Mouse (Mus musculus) kidney, adult 9 months (tissue): ENCODE results near the gene N4bp2l1.
"Not testable (repeated sequence)": the region's sequence is repeated elsewhere in the genome, so short reads cannot be mapped to it uniquely, and the experiment has no call there.

Source experiments
- DNase-seq: peaks from one replicate; pipeline ENCODE4 v3.0.0; 2022

The N4bp2l1 gene

GRCm38 (mm10) chr5:150597088-150597487 lies at the start of gene N4bp2l1:
TSS of gene N4bp2l1 (minus strand) at chr5:150597188.
- no peak for DNase-seq

- no peak for DNase-seq
Observed at GRCm38 (mm10) chr5:150644926-150645325, 47.9 kb upstream of the N4bp2l1 start.

- not testable (repeated sequence) for DNase-seq
Observed at GRCm38 (mm10) chr5:150643390-150643789, 46.4 kb upstream of the N4bp2l1 start.

- no peak for DNase-seq
Observed at GRCm38 (mm10) chr5:150641440-150641839, 44.5 kb upstream of the N4bp2l1 start.

- DNase-seq = no peak
Observed at GRCm38 (mm10) chr5:150629692-150630091, 32.7 kb upstream of the N4bp2l1 start.

- no peak for DNase-seq
Observed at GRCm38 (mm10) chr5:150629272-150629671, 32.3 kb upstream of the N4bp2l1 start.

- no peak for DNase-seq
Observed at GRCm38 (mm10) chr5:150625528-150625927, 28.5 kb upstream of the N4bp2l1 start.

GRCm38 (mm10) chr5:150622792-150623191 lies 25.8 kb upstream of the N4bp2l1 start:
- DNase-seq = peak; percentile 45

- no peak for DNase-seq
Observed at GRCm38 (mm10) chr5:150621592-150621991, 24.6 kb upstream of the N4bp2l1 start.

- no peak for DNase-seq
Observed at GRCm38 (mm10) chr5:150620588-150621135, 23.7 kb upstream of the N4bp2l1 start.

GRCm38 (mm10) chr5:150618599-150619355 lies 21.8 kb upstream of the N4bp2l1 start:
- no peak for DNase-seq

GRCm38 (mm10) chr5:150616731-150617130 lies 19.7 kb upstream of the N4bp2l1 start:
- DNase-seq = no peak

- peak; percentile 56 for DNase-seq
Observed at GRCm38 (mm10) chr5:150616216-150616615, 19.2 kb upstream of the N4bp2l1 start.

GRCm38 (mm10) chr5:150614054-150614453 lies 17.1 kb upstream of the N4bp2l1 start:
- no peak for DNase-seq

- DNase-seq = no peak
Observed at GRCm38 (mm10) chr5:150611697-150612096, 14.7 kb upstream of the N4bp2l1 start.

GRCm38 (mm10) chr5:150611136-150611535 lies 14.1 kb upstream of the N4bp2l1 start:
- no peak for DNase-seq

- DNase-seq = no peak
Observed at GRCm38 (mm10) chr5:150607631-150608030, 10.6 kb upstream of the N4bp2l1 start.

- DNase-seq = no peak
Observed at GRCm38 (mm10) chr5:150606131-150606530, 9.1 kb upstream of the N4bp2l1 start.

GRCm38 (mm10) chr5:150601441-150602230 lies 4.6 kb upstream of the N4bp2l1 start:
- no peak for DNase-seq

GRCm38 (mm10) chr5:150600554-150601440 lies 3.8 kb upstream of the N4bp2l1 start:
- no peak for DNase-seq

GRCm38 (mm10) chr5:150599301-150600294 lies 2.6 kb upstream of the N4bp2l1 start:
- no peak for DNase-seq
